Mouse (Mus musculus) lung, embryonic 15.5 days (tissue): Measurements from ENCODE around the gene Dis3. TPM values are rescaled to one million over a fixed set of nuclear protein-coding genes. Genes with fewer than 3 reads are reported as not detected.
A peak's percentile ranks its signal among the peaks of the same experiment; 100 is the strongest.
"Not testable (repeated sequence)": the region's sequence is repeated elsewhere in the genome, so short reads cannot be mapped to it uniquely, and the experiment has no call there.

ENCODE experiments used
- ATAC-seq: fragments of 200-750 bp; cut with Nextera tagmentation; 2 replicates; pipeline ENCODE4 v1.8.0; 2017; ENCODE audit warnings: moderate number of reproducible peaks, borderline replicate concordance; ENCODE audit not compliant: low FRiP score, low TSS enrichment; ENCODE audit errors: extremely low read depth
- H3K27ac ChIP-seq: fragments of 300-500 bp; sonication (generic); 2 replicates; pipeline ENCODE4 v1.5.1; 2015; ENCODE audit warnings: moderate library complexity, mild to moderate bottlenecking, inconsistent platforms
- H3K27me3 ChIP-seq: fragments of 300-500 bp; sonication (generic); 2 replicates; pipeline ENCODE4 v1.6.1; 2015; ENCODE audit warnings: inconsistent platforms
- H3K36me3 ChIP-seq: fragments of 300-500 bp; sonication (generic); 2 replicates; pipeline ENCODE4 v1.6.1; 2015; ENCODE audit warnings: inconsistent platforms
- H3K4me1 ChIP-seq: fragments of 300-500 bp; sonication (generic); 2 replicates; pipeline ENCODE4 v1.6.1; 2015; ENCODE audit warnings: inconsistent platforms
- H3K4me2 ChIP-seq: fragments of 300-500 bp; sonication (generic); 2 replicates; pipeline ENCODE4 v1.6.1; 2015; ENCODE audit warnings: inconsistent platforms, mild to moderate bottlenecking, moderate library complexity
- H3K4me3 ChIP-seq: fragments of 300-500 bp; sonication (generic); 2 replicates; pipeline ENCODE4 v1.5.1; 2015; ENCODE audit warnings: mild to moderate bottlenecking, inconsistent platforms
- H3K9ac ChIP-seq: fragments of 300-500 bp; sonication (generic); 2 replicates; pipeline ENCODE4 v1.6.1; 2015; ENCODE audit warnings: inconsistent platforms
- H3K9me3 ChIP-seq: fragments of 300-500 bp; sonication (generic); 2 replicates; pipeline ENCODE4 v1.6.1; 2016; ENCODE audit warnings: inconsistent platforms
- WGBS: fragments of 180-500 bp; shearing (Covaris S2); methylation state at CpG from one replicate; pipeline ENCODE4 v1.1.7; 2015; 5-methylcytosine and 5-hydroxymethylcytosine counted together
- polyA plus RNA-seq: library from polyadenylated mRNA; unstranded; fragments of >200 nt; fragmentation: Nextera tagmentation; extraction: Ambion mirVana; gene quantifications from 2 replicates; pipeline ENCODE4 v1.2.1, GENCODE M21; 2015

Dis3 gene
- polyA plus RNA-seq, 1 experiment from 2014 or later: 32.5 TPM

DNA sequence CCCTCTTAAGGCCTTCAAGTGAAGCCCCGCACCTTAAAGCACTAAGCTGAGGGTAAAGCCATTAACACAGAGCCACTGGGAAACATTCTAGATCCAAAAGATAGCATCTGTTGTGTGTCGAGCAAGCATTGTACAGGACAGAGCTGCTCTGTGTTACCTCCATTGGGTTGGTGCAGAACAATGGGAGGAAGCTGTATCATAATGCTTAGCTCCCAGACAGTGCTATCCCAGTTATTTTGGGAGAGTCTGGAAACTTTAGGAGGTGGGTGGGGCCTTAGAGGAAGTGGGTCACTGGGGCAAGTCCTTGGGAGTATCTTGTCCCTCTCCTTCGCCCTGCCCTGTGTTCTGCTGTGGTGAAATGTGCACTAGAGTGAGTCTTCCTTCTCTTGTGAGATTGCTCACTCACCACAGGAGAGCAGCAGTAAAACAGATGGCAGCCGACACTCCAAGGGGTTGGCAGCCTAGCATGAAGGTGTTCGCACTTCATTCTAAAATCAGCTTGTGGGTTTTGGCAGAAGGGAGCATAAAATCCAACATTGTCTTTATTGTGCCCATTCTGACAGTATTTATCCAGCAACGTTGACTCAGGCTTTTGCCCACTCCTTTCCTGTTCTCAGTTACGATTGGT, 40.5 kb downstream of the Dis3 start:
- Histone ChIP-seq H3K4me3 (no peak overlapping the region), H3K9me3 (no peaks in the 10 kb centered on the region), H3K4me1 (no peaks in the 10 kb centered on the region), H3K4me2 (no peak overlapping the region), H3K27me3 (no peaks in the 10 kb centered on the region), H3K9ac (no peak overlapping the region), H3K36me3 (peaks cover 51% of the 10 kb centered on the region), H3K27ac (no peak overlapping the region)
- 85% methylated on average over 7 of the region's 7 CpGs for WGBS
- peak; percentile 65 for ATAC-seq

DNA sequence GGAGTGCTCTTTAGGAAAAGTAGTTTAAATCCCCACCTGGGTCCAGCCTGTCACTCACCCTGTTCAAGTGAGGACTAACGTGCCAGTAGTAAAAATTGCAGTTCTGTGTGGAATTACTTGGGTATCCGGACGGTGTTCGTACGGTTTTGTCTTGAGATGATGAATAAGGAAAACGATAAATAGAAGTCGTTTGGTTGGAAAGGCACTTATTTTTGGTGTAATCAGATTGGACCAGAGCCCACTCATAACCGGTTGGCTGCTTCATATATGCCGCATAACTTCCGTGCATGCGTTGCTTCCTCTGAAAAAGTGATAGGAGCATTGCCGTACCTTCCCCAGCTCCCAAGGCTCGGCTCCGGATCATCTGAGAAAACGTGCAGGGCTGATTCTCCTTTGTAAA, 52.8 kb downstream of the Dis3 start:
- Histone ChIP-seq H3K9ac (peak overlapping the region; percentile 53), H3K36me3 (peaks cover 10% of the 10 kb centered on the region), H3K9me3 (no peaks in the 10 kb centered on the region), H3K27me3 (no peaks in the 10 kb centered on the region), H3K4me3 (peak overlapping the region; percentile 99), H3K4me2 (peak overlapping the region; percentile 62), H3K4me1 (peaks cover 30% of the 10 kb centered on the region), H3K27ac (peak overlapping the region; percentile 92)
- WGBS: under 1% methylated on average over 15 of the region's 15 CpGs
- ATAC-seq: peak; percentile 3; the same call in 1 of the 2 replicates

DNA sequence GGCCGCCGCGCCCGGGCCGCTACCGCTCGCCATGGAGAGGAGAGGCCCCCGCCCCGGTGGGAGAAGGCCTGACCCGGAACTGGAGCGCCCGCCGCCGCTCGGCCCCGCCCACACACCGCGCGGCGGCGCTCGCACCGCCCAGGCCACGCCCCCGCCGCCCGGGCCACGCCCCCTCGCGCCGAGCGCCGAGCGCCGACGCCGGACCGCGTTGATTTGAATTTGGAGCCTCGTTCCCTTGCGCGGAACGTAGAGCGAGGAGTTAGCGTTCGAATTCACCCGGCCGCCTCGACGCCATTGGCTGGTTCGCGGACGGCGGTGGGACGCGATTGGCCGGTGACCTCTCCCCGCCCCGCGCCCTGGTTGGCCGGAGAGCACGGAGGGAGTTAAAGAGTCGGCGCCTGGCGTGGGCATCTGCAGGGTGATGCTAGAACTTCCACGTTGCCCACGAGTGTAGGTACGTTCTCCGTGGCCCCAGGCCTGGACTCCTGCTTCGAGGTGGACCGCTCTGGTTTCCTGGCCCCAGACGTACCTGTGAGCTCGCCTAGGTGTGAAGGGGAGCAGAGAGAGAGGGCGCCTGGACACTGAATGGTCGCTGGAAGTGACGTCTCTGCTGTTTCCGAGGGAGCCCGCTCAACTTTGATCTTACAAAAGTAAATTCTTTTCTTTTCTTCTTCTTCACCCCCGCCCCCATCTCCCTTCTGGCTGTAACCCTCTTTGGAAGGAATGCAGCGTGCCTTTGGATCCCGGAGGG, 53.4 kb downstream of the Dis3 start, which contains the start of the genes Mzt1 and Bora:
TSS of gene Mzt1 (minus strand) at position 104 of the 751 bp plus-strand sequence.
TSS of gene Bora (plus strand) at position 192 of the 751 bp plus-strand sequence.
- Histone ChIP-seq H3K4me1 (peaks cover 36% of the 10 kb centered on the region), H3K4me2 (peak within 1 kb of the TSS; percentile 62), H3K9me3 (no peaks in the 10 kb centered on the region), H3K9ac (peak within 1 kb of the TSS; percentile 98), H3K27me3 (no peaks in the 10 kb centered on the region), H3K4me3 (peak within 1 kb of the TSS; percentile 99), H3K27ac (peak within 1 kb of the TSS; percentile 92), H3K36me3 (peaks cover 8% of the 10 kb centered on the region)
- peak; percentile 96 for ATAC-seq
- WGBS: under 1% methylated on average over 80 of the region's 81 CpGs

DNA sequence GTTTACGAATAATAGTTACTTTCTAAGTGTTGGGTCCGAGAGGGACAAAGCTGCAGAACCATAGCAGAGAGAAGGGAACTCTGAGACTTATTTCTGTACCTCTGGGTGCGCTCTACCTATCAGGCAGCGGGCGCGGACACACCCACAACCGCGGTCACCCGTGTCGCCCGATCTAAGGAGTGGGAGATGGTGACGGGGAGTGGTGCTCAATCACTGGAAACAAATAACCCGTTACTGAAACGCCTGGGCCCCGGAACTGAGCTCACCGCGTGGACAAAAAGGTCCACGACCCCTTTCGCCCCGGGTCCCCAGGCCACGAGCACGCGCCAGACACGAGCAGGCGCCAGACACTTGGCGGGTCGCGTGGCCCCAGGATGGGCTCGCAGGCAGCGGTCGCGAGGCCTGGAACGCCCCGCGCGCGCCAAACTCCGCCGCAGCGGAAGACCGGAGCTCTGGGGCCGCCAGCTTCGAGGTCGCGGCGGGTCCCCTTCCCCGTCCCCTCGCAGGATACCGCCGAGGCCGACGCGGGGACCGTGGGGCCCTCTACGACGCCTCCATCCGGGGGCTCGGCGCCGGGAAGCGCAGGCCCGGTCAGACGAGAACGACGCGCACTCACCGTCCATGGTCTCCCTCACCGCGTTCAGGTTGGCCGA, 54.1 kb downstream of the Dis3 start:
- Histone ChIP-seq H3K4me1 (peaks cover 39% of the 10 kb centered on the region), H3K4me2 (peak overlapping the region; percentile 57)
- under 1% methylated on average over 70 of the region's 70 CpGs for WGBS

DNA sequence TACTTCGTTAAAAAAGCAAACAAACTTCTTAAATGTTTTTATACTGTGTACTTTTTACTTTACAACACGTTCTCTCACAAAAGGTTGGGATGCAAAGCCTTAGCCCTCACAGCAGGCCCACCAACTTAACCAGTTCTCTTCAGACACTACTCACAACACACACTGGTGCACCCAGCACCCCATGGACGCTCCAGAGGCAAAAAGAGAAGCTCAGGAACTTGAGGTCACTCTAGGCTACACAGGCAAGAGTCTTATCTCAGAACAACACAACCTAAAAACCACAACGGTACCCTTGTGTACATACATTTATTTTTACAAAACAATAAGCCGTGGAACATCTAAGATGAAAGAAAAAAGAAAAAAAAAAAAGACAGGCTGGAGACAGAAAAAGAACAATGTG, 54.9 kb downstream of the Dis3 start:
- Histone ChIP-seq H3K4me2 (peak overlapping the region; percentile 57), H3K4me1 (peaks cover 39% of the 10 kb centered on the region)

More for the DNA sequence above, 54.1 kb downstream of the Dis3 start:
- ATAC-seq: peak; percentile 13
- H3K9me3 ChIP-seq: no peaks in the 10 kb centered on the region
- H3K27ac ChIP-seq: peak overlapping the region; percentile 92
- H3K36me3 ChIP-seq: peaks cover 3% of the 10 kb centered on the region
- H3K27me3 ChIP-seq: no peaks in the 10 kb centered on the region
- H3K4me3 ChIP-seq: peak overlapping the region; percentile 99
- peak overlapping the region; percentile 98 for H3K9ac ChIP-seq

DNA sequence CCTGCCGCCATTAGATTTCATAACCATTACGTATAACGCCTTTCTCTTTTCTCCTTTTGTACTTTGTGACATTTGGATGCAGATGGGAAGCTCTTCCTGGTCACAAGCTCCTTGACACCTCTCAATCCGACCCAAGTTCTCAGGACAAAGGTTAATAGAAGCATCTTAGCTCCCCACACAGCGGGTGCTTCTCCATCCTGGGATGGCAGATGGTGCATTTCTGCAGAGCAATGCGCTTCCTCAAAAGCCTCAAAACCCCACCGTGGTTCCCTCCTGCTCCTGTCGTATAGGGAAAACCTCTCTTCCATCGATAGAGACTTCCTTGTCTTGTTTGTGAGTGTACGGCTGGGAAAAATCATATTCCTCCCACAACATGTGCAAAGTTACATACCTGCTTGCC, 55.5 kb downstream of the Dis3 start:
- Histone ChIP-seq H3K27me3 (no peaks in the 10 kb centered on the region), H3K4me2 (peak overlapping the region; percentile 57), H3K4me1 (peaks cover 39% of the 10 kb centered on the region), H3K9me3 (no peaks in the 10 kb centered on the region), H3K36me3 (peaks cover under 1% of the 10 kb centered on the region; the same call in 1 of the 2 replicates), H3K4me3 (peak overlapping the region; percentile 99), H3K27ac (no peak overlapping the region), H3K9ac (no peak overlapping the region)
- no peak for ATAC-seq
- 45% methylated on average over 10 of the region's 10 CpGs for WGBS

More for the DNA sequence above, 54.9 kb downstream of the Dis3 start:
- H3K4me3 ChIP-seq: peak overlapping the region; percentile 99
- H3K27ac ChIP-seq: no peak overlapping the region
- H3K36me3 ChIP-seq: no peaks in the 10 kb centered on the region
- no peaks in the 10 kb centered on the region for H3K27me3 ChIP-seq
- no peak for ATAC-seq
- peak overlapping the region; percentile 98 for H3K9ac ChIP-seq
- WGBS: 3% methylated on average over 5 of the region's 5 CpGs
- H3K9me3 ChIP-seq: no peaks in the 10 kb centered on the region

DNA sequence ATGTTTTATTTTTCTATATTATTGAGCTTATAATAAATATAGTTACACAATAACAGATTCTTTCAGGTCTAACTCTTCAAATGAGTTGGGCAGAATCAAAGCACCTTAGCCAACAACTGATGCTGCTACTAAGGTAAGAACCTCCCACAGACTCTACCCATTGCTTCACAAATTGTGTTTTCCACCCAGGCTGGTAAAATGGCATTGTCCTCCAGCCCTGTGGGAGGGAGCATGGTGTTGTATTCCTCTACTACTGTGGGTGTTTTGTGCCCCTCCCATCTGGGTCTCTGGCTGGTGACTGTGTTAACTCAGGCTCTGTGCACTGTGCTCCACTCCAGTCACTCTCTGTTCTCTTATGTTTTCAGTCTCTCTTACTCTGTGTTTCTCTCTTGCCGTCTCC, 56.1 kb downstream of the Dis3 start:
- 67% methylated on average over 1 of the region's 1 CpGs for WGBS
- Histone ChIP-seq H3K4me1 (peaks cover 38% of the 10 kb centered on the region), H3K4me2 (peak overlapping the region; percentile 57; the same call in 1 of the 2 replicates), H3K36me3 (peaks cover 6% of the 10 kb centered on the region; the same call in 1 of the 2 replicates), H3K27ac (no peak overlapping the region), H3K9ac (no peak overlapping the region; the same call in 1 of the 2 replicates), H3K4me3 (no peak overlapping the region), H3K27me3 (no peaks in the 10 kb centered on the region), H3K9me3 (no peaks in the 10 kb centered on the region)
- ATAC-seq: no peak

DNA sequence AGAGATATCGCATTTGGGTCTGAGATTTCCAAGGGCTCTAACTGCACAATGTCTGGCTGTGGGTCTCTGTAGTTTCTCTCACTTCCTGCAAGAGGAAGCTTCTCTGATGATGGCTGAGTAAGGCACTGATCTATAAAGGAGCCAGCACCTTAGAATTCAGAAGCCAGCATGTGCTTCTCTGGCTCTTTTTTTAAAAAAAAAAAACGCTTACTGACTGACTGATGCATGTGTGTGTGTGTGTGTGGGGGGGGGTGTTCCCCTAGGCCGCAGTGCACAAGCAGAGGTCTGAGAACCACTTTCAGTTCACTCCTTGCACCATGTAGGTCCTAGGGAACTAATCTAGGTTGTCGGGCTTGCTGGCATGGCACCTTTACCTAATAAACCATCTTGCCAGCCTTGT, 58.2 kb downstream of the Dis3 start:
- no peaks in the 10 kb centered on the region for H3K9me3 ChIP-seq
- no peak overlapping the region for H3K27ac ChIP-seq
- no peak for ATAC-seq
- 62% methylated on average over 4 of the region's 4 CpGs for WGBS
- H3K9ac ChIP-seq: no peak overlapping the region
- H3K27me3 ChIP-seq: no peaks in the 10 kb centered on the region
- H3K36me3 ChIP-seq: peaks cover 18% of the 10 kb centered on the region; the same call in 1 of the 2 replicates
- peaks cover 28% of the 10 kb centered on the region for H3K4me1 ChIP-seq
- no peak overlapping the region for H3K4me3 ChIP-seq
- H3K4me2 ChIP-seq: no peak overlapping the region

DNA sequence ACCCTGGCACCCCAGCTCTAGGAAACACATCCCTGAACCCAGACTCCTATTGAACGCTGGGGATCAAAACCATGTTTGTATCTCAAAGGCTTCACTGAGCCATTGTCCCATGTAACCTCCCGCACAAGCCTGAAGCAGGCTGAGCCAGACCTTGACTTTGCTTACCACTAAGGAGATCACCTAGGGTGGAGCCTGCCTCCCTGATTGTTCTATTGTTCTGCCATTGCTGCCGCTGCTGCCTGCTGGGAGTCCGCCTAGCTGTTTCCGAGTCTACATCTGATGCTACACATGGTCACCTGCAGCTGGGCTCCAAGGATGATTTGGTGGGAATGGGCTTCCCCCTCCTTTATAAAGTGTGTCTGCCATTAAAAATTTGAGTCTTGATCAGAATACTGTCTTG, 60.3 kb downstream of the Dis3 start:
- peaks cover 21% of the 10 kb centered on the region for H3K4me1 ChIP-seq
- H3K27me3 ChIP-seq, H3K9me3 ChIP-seq, ATAC-seq, H3K4me2 ChIP-seq, H3K9ac ChIP-seq, H3K27ac ChIP-seq, H3K4me3 ChIP-seq: not testable (repeated sequence)
- H3K36me3 ChIP-seq: peaks cover 25% of the 10 kb centered on the region
- 86% methylated on average over 5 of the region's 5 CpGs for WGBS

DNA sequence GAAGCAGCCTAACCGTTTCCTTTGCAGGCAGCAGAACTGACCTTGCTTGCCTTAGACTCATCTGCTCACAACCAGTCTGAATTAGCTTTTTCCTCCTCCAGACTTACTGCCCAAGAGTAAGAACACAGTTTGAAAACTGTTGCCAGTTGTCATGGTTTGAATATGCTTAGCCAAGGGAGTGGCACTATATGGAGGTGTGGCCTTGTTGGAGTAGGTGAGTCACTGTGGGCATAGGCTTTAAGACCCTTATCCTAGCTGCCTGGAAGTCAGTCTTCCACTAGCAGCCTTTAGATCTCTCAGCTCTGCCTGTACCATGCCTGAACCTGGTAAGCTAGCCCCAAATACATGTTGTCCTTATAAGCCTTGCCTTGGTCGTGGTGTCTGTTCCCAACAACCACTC, 61.9 kb downstream of the Dis3 start:
- H3K4me3 ChIP-seq: no peak overlapping the region
- no peak overlapping the region for H3K9ac ChIP-seq
- 0 out of 2 replicates have a peak, but pooled peaks have one; percentile 31 for ATAC-seq
- 71% methylated on average over 2 of the region's 2 CpGs for WGBS
- no peaks in the 10 kb centered on the region for H3K27me3 ChIP-seq
- H3K36me3 ChIP-seq: peaks cover 34% of the 10 kb centered on the region
- H3K27ac ChIP-seq: no peak overlapping the region
- H3K9me3 ChIP-seq: no peaks in the 10 kb centered on the region
- peaks cover 12% of the 10 kb centered on the region for H3K4me1 ChIP-seq
- no peak overlapping the region for H3K4me2 ChIP-seq

DNA sequence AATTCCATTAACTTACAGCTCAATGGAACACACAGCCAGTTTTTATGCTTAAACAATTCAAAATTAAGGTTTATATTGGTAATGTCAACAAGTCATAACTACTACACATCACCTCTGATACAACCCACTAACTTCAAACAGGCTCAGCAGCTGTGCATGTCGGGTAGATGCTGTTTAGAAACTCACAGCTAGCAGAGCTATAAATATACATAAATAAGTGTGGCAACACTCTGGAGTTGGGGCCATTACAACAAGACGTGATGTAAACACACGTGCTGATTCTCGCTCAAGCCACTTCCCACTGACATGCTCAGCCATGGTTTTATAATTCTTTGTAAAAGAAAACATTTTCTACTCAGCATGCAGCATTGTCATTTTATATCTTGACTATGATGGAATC, 63.5 kb downstream of the Dis3 start:
- no peak overlapping the region for H3K4me3 ChIP-seq
- H3K36me3 ChIP-seq: peaks cover 38% of the 10 kb centered on the region
- no peak overlapping the region for H3K9ac ChIP-seq
- WGBS: 45% methylated on average over 4 of the region's 4 CpGs
- H3K4me1 ChIP-seq: peaks cover 2% of the 10 kb centered on the region; the same call in 1 of the 2 replicates
- no peak overlapping the region for H3K4me2 ChIP-seq
- no peak overlapping the region for H3K27ac ChIP-seq
- H3K27me3 ChIP-seq: no peaks in the 10 kb centered on the region
- H3K9me3 ChIP-seq: no peaks in the 10 kb centered on the region
- no peak; the same call in 1 of the 2 replicates for ATAC-seq
